Mouse (Mus musculus) intestine, embryonic 14.5 days (tissue): ENCODE results near the gene Pdzk1. TPM values are rescaled to one million over a fixed set of nuclear protein-coding genes. Genes with fewer than 3 reads are reported as not detected.

Experiments used
- polyA plus RNA-seq: library from polyadenylated mRNA; unstranded; fragments of >200 nt; fragmentation: Nextera tagmentation; extraction: Ambion mirVana; gene quantifications from 2 replicates; pipeline ENCODE4 v1.2.1, GENCODE M21; 2014

Pdzk1 gene
- polyA plus RNA-seq, 1 experiment from 2014 or later = 1.1 TPM

Other genes starting within 250 kb of the Pdzk1 start
- gene Polr3gl, start 235.1 kb upstream of the Pdzk1 start, polyA plus RNA-seq = 13.6 and 17.4 TPM in 2 replicates
- gene Ankrd34a, start 232.6 kb upstream of the Pdzk1 start, polyA plus RNA-seq = 2.3 and 2.8 TPM in 2 replicates
- gene Lix1l, start 228.1 kb upstream of the Pdzk1 start, polyA plus RNA-seq = 6.7 and 8.3 TPM in 2 replicates
- gene Rbm8a, start 199.4 kb upstream of the Pdzk1 start, polyA plus RNA-seq = 137 and 149 TPM in 2 replicates
- 44.1 and 54.3 TPM in 2 replicates for gene Pex11b, start 193.9 kb upstream of the Pdzk1 start, polyA plus RNA-seq
- gene Gm42957, start 193.8 kb upstream of the Pdzk1 start, polyA plus RNA-seq = 0.07 and 0.12 TPM in 2 replicates
- 0.61 and 0.86 TPM in 2 replicates for gene Itga10, start 183.7 kb upstream of the Pdzk1 start, polyA plus RNA-seq
- 0.20 and 0.38 TPM in 2 replicates for gene Ankrd35, start 159.2 kb upstream of the Pdzk1 start, polyA plus RNA-seq
- 35.5 and 40.0 TPM in 2 replicates for gene Pias3, start 132.9 kb upstream of the Pdzk1 start, polyA plus RNA-seq
- 6.3 and 7.5 TPM in 2 replicates for gene Nudt17, start 120.7 kb upstream of the Pdzk1 start, polyA plus RNA-seq
- gene Polr3c, start 101.7 kb upstream of the Pdzk1 start, polyA plus RNA-seq = 34.5 and 38.5 TPM in 2 replicates
- 44.6 and 47.2 TPM in 2 replicates for gene Rnf115, start 101.6 kb upstream of the Pdzk1 start, polyA plus RNA-seq
- 0.77 and 0.79 TPM in 2 replicates for gene Cd160, start 67 bp downstream of the Pdzk1 start, polyA plus RNA-seq
- gene Gja5, start 75.4 kb downstream of the Pdzk1 start, polyA plus RNA-seq = 5.2 and 5.4 TPM in 2 replicates
- 51.1 and 52.0 TPM in 2 replicates for gene Gpr89, start 76.1 kb downstream of the Pdzk1 start, polyA plus RNA-seq
- not detected in 2 replicates for gene Gja8, start 96.7 kb downstream of the Pdzk1 start, polyA plus RNA-seq